Comparison of ENCODE assay signal across 14 mouse cellular contexts in the genomic region with DNA sequence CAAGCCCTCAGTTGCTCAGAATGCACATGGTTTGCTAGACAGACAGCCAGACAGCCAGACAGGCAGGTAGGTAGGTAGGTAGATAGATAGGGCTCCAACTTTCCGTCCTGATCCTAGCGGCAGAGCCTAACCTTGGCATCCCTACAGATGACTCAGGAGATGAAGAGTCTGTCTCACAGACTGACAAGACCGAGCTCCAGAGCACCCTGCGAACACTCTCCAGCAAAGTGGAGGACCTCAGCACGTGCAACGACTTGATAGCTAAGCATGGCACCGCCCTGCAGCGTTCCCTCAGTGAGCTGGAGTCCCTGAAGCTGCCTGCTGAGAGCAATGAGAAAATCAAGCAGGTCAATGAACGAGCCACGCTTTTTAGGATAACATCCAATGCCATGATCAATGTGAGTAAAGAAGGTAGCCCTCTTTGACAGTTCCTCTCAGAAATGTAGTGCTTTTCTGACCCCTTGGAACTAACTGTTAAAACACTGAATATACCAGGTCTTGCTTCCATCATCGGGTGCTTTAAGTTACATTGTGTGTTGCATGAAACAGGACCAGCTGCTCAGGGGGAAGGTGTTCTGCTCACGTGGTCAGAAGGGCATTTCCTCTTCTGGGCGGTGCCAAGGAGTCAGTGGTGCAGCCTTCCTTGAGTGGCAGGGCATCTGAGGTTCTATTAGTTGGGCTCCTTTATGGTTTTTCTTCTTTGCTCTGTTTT. TPM values are rescaled to one million over a fixed set of nuclear protein-coding genes. Genes with fewer than 3 reads are reported as not detected.
DNase-seq lines count a peak whose midpoint lies in the region; ATAC-seq lines count a peak whose summit lies in the region.
"Had no signal": no experiment of that assay in that cellular context is flagged by ENCODE, and none has a peak within 500 bp of the region (broad histone marks: within the 10 kb centered on the region; RNA-seq: fewer than 3 reads in every experiment).

No protein-coding gene starts in this region.

- H3K9me3 ChIP-seq in lung, embryonic 16.5 days (ENCODE audit: control insufficient read depth, low read length): no peaks in the 10 kb centered on the region
- H3K9me3 ChIP-seq in liver, embryonic 12.5 days (replicated peaks): no peaks in the 10 kb centered on the region
- H3K9me3 ChIP-seq in stomach, embryonic 16.5 days (replicated peaks; ENCODE audit: control insufficient read depth, low read length): no peaks in the 10 kb centered on the region

- 82% methylated on average over 13 of the region's 13 CpGs for WGBS in lung, embryonic 16.5 days
- WGBS in liver, embryonic 12.5 days (ENCODE audit: insufficient replicate concordance): 75% methylated on average over 13 of the region's 13 CpGs
- WGBS in stomach, embryonic 16.5 days: 85% methylated on average over 13 of the region's 13 CpGs

- ATAC-seq in lung, embryonic 16.5 days (ENCODE audit: low read depth): peak; percentile 63
- ATAC-seq in liver, embryonic 12.5 days: peak; percentile 78
- ATAC-seq in stomach, embryonic 16.5 days (ENCODE audit: insufficient read depth, low FRiP score): no peak; the same call in 1 of the 2 replicates

- H3K27me3 ChIP-seq in lung, embryonic 16.5 days (ENCODE audit: control insufficient read depth, insufficient read depth, low read depth, low read length): no peaks in the 10 kb centered on the region
- no peaks in the 10 kb centered on the region for H3K27me3 ChIP-seq in liver, embryonic 12.5 days (replicated peaks)
- H3K27me3 ChIP-seq in stomach, embryonic 16.5 days (ENCODE audit: control insufficient read depth, insufficient read depth, low read length): no peaks in the 10 kb centered on the region

- H3K4me2 ChIP-seq in lung, embryonic 16.5 days (ENCODE audit: low read depth, low read length): no peak overlapping the region
- no peak overlapping the region for H3K4me2 ChIP-seq in liver, embryonic 12.5 days
- no peak overlapping the region for H3K4me2 ChIP-seq in stomach, embryonic 16.5 days (ENCODE audit: low read depth, low read length)

- no peak overlapping the region for H3K9ac ChIP-seq in lung, embryonic 16.5 days (ENCODE audit: low read length)
- no peak overlapping the region for H3K9ac ChIP-seq in liver, embryonic 12.5 days
- H3K9ac ChIP-seq in stomach, embryonic 16.5 days (ENCODE audit: low read length): no peak overlapping the region

- H3K27ac ChIP-seq in lung, embryonic 16.5 days (ENCODE audit: low read length): peak overlapping the region; percentile 28
- no peak overlapping the region for H3K27ac ChIP-seq in liver, embryonic 12.5 days
- peak overlapping the region; percentile 48 for H3K27ac ChIP-seq in stomach, embryonic 16.5 days (ENCODE audit: low read length)
- H3K27ac ChIP-seq: heart, adult 2 months had no signal

- no peak overlapping the region for H3K4me3 ChIP-seq in lung, embryonic 16.5 days (ENCODE audit: low read length)
- H3K4me3 ChIP-seq in liver, embryonic 12.5 days: no peak overlapping the region
- H3K4me3 ChIP-seq in stomach, embryonic 16.5 days (replicated peaks; ENCODE audit: low read length): no peak overlapping the region
- H3K4me3 ChIP-seq: heart, adult 2 months had no signal

- peaks cover 6% of the 10 kb centered on the region for H3K4me1 ChIP-seq in lung, embryonic 16.5 days (replicated peaks; ENCODE audit: control insufficient read depth, insufficient read depth, low read length)
- peaks cover 47% of the 10 kb centered on the region for H3K4me1 ChIP-seq in liver, embryonic 12.5 days
- peaks cover 10% of the 10 kb centered on the region for H3K4me1 ChIP-seq in stomach, embryonic 16.5 days (ENCODE audit: control insufficient read depth, insufficient read depth, low read length)

- H3K36me3 ChIP-seq in lung, embryonic 16.5 days (ENCODE audit: control insufficient read depth, insufficient read depth, low read length): peaks cover 47% of the 10 kb centered on the region
- peaks cover 96% of the 10 kb centered on the region for H3K36me3 ChIP-seq in liver, embryonic 12.5 days
- peaks cover 36% of the 10 kb centered on the region for H3K36me3 ChIP-seq in stomach, embryonic 16.5 days (ENCODE audit: control insufficient read depth, insufficient read depth, low read length)

- no peak for DNase-seq in lung, postnatal 36 days
- peak; percentile 50 for DNase-seq in c-Kit-positive CD71-positive TER-119-positive erythroid progenitor cells, embryonic 14.5 days (ENCODE audit: low spot score)
- DNase-seq in heart, adult 11 months: no peak
- no peak for DNase-seq in embryo, embryonic 11 days
- DNase-seq: cerebellum, postnatal 14 days; heart, adult 2 months; kidney, adult 8-10 months; layer of hippocampus, adult 9-11 months; midbrain, embryonic 14.5 days; right cerebral cortex, adult 18-20 months; thymus, postnatal 4 days had no signal

RNA-seq across cellular contexts. Expression of a gene that starts 7.9 kb away (rescaled TPM):
- polyA plus RNA-seq in lung, embryonic 16.5 days (2015; fragmentation: Nextera tagmentation; extraction: Ambion mirVana): 3.1 and 4.0 TPM in 2 replicates
- polyA plus RNA-seq in liver, embryonic 12.5 days (2016; fragmentation: Nextera tagmentation; extraction: Ambion mirVana): 2.8 and 3.0 TPM in 2 replicates
- polyA plus RNA-seq in stomach, embryonic 16.5 days (2015; fragmentation: Nextera tagmentation; extraction: Ambion mirVana): 4.1 and 4.6 TPM in 2 replicates
